Mouse (Mus musculus) kidney, postnatal 4 days (tissue): ENCODE measurements around the gene Ulk3.

Experiments used
- DNase-seq, 2 experiments: peaks; one replicate each; pipeline ENCODE4 v3.0.0; 2021; ENCODE audit warnings: mixed read lengths in 2 of 2

Ulk3 gene

DNA sequence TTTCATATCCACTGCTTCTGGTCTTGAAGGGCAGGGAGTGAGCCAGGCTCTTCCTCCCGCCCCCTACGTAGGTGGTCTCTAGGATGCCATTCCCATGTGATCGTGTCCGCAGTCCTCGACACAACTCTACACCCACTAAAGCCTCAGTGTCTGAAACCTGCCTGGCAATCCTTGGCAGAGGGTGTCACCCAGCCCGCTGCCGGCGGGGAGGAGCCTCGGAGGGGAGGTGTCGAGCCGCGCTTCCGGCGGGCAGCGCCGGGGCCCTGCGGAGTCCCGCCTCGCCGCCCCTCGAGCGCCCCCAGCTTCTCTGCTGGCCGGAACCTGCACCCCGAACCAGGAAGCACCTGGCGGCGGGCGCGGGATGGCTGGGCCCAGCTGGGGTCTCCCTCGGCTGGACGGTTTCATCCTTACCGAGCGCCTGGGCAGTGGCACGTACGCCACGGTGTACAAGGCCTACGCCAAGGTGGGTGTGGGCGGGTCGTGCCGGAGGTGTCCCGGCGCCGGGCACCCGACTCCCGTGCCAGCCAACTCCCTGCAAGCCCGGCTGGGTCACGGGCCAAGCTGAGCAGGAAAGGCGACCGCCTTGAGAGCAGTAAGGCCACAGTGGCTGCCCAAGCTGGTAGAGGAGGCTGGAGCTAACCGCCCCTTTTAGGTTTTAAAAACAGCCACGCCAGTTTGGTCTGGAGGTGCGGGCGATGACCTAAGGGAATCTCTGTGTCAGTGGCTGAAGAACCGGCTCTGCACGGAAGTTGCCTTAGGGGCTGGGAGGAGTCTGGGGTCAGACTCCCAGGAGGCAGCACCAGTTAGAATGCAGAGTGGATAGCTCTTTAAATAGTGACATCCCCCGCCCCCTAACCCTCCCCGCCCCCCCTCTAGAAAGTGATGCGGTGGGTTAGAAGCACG lies at the start of gene Ulk3:
TSS of gene Ulk3 (plus strand) at position 229 of the 903 bp plus-strand sequence.
- DNase-seq, result peak; percentile 84 to 90

DNA sequence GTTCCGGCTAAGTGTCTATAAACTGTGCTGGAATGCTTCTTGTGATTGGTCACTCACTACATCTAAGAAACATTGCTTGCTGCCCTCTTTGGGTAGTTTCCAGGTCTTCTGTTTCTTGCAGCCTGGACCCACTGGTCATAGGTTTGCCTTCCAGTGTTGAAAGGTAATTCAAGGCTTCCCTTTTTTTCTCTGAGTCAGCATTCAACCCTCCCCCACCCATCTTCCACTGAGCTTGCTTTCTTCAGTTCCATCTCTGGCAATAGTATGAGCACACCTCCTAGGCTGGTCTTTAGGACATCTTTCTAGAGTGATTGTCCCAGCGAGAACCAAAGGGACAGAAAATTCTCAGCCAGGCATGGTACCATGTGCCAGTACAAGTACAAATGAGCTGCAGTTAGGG lies 49.7 kb upstream of the Ulk3 start:
- no peak for DNase-seq

- peak; percentile 64 to 70 for DNase-seq
Observed at GRCm38 (mm10) chr9:57541312-57541711, 47.9 kb upstream of the Ulk3 start.

- no peak for DNase-seq
Observed at GRCm38 (mm10) chr9:57543951-57544350, 45.3 kb upstream of the Ulk3 start.

DNA sequence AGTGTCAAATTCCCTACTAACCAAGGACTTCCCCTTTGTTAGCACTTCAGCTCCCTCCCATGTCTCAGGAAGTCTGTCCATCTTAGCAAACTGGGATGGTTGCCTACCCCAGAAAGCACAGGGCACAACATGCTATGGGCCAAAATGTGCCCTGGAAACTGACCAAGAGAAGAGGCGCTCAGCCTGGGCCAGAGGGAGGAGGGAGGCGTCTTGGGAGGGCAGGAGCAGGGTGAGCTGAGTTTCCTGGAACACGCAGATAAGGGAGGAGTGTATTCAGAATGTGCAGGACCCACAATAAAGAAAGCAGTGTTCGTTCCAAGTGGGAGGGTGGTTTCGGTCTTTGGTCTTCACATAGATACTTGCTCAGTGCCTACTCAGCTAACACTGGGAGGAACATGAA lies 42.0 kb upstream of the Ulk3 start:
- no peak for DNase-seq

GRCm38 (mm10) chr9:57547869-57548268 lies 41.4 kb upstream of the Ulk3 start:
- no peak for DNase-seq

- no peak for DNase-seq
Observed at GRCm38 (mm10) chr9:57549186-57549585, 40.1 kb upstream of the Ulk3 start.

DNA sequence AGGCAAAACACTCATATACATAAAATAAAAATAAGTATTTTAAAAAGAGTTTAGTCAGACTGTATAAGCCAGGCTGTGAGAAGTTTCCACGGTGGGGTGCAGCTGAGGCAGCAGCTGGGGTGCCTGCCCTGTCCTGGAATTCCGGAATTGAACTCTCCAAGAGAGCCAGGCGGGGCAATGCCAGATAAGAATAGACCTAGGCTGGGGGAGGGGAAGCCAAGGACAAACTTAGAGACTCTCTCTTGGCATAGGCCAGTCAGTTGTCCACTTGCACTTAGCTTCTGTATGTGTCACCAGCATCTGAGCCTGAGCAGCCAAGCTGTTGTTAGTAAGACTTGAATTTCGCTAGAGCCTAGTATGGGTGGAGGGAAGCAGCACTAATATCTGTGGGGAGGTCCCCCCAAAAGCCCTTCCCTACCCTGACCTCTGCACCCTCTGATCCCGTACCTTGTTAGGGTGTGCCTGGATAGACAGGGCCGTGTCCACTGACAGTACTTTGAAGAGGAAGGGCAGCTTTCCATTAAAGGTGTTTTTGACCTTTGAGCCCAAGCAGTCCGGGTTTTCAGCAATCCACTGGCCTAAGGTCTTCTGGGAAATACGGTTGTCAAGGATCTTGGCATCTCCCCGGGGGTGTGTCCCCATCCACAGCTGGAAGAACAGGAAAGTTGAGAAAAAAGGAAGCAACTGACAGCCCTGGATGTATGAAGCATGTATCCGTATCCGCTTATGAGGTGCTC lies 39.0 kb upstream of the Ulk3 start:
- DNase-seq, result no peak

DNA sequence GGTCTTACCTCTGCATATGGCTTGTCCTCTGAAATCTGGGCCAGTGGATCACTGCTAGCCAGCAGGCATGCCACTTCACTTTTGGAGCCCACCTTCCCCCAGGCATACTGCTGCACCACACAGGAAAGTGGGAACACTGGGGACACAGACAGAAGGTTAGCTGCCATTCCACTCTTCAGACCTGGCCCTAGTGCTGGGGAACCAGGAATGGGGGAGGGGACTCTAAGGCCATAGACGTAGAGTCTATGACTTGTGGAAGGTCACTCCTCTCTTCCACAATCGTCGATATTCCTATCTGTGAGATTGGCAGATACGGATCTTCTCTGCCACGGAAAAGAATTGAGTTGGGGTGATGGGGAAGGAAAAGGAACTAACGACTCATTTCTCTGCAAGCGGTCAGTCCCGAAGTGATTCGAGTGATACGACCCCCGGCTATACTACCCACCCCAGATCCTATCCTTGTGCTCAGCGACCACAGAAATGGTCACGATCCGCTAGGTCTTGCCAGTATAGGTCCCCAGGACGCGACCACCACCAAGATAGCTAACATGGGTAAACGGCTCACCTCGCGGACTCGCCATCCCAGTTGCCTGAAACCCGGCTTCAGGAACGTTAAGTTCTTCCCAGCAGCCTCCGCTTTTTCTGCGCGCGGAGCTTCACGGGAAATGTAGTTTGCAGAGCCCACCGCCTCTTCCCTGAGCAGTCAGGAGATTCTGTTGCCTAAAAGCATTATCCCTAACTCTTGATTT lies 36.9 kb upstream of the Ulk3 start, which contains the start of gene Mpi:
TSS of gene Mpi (minus strand) at position 625 of the 749 bp plus-strand sequence.
- DNase-seq, result peak; percentile 83 to 84

DNA sequence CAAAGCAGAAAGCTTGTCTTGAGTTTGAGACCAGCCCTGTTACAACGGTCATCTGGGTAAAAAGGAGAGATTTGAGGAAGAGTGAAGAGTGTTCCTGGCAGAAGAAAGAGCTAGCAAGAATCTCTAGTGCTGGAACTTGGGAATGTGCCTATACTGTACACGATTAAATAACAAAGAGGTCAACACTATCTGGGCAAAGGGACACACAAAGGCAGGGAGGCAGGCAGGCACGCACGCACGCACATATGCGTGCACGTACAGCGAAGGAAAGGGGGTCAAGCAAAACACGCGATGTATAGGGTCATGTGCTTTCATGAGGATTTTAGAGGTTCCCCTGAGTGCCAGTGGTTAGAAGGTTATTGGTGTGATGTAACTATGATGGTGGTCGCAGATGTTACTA lies 36.1 kb upstream of the Ulk3 start:
- DNase-seq, result no peak

DNA sequence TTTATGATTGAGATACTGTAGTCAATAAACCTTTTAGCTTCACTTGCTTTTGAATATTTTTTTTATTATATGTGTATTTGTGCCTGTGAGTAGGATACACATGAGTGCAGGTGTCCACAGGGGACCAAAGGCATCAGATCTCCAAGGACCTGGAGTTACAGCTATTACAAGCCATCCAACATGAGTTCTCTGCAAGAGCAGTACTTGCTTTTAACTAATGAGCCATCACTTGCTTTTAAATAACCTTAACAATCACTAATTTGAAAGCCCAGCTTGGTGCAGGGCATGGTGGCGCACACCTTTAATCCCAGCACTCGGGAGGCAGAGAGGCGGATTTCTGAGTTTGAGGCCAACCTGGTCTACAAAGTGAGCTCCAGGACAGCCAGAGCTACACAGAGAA lies 34.5 kb upstream of the Ulk3 start:
- no peak for DNase-seq

DNA sequence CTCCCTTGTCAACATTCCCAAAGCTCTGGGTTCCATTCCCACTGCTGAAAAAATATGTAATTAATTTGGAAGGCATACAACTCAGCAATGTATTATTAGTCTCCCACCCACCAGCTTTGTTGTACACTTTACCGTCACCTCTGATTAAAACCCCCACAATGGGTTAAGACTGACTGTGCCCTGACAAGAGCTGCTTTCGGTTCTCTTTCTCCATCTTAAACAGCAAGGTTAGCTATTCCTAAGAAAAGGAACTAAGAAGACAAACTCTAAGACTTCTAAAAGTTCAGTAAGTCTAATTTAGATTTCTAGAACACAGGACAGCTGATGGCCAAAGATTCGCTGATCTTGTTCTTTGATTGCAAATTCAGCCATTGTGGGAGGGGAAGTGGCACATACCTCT lies 32.0 kb upstream of the Ulk3 start:
- DNase-seq, result no peak

GRCm38 (mm10) chr9:57558625-57559024 lies 30.6 kb upstream of the Ulk3 start:
- DNase-seq, result no peak

DNA sequence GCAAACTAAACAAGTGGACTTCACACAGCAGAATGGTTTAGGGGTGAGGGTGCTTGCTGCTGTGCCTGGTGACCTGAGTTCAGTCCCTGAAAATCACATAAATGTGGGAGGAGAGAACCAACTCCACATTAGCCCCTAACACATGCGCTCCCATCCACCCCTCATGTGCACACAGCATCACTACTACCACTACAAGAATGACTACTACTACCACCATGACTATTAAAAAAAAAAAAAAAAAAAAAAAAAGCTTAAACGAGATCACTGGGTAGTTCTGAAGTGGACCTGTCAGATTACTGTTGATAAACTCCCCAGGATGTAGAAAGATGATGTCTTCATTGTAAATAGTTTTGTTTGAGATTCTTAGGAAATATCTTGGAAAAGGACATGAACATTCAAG lies 29.7 kb upstream of the Ulk3 start:
- DNase-seq, result no peak

DNA sequence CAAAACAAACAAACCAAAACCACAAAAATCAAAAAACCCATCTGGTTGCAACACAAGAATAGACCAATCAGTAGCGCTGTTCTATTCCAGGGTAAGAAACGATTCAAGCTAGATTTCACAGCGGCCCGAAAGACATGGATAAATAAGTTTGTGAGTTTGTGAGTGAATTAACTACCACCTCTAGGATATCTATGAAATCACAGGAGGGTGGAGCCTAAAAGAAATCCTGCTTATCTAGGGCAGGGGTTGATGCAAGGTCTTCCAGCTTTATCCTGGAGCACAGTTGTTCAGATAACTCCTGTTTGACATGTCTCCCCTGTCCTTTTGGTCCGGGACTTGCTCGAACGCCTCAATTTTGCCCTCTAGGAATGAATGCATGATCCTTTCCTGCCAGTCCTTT lies 29.0 kb upstream of the Ulk3 start:
- DNase-seq, result no peak

- DNase-seq, result peak; percentile 95 to 97
Observed at GRCm38 (mm10) chr9:57560861-57561710, 28.2 kb upstream of the Ulk3 start, which contains the start of gene Scamp2. TSS of gene Scamp2 (plus strand) at chr9:57560943.

- no peak for DNase-seq
Observed at GRCm38 (mm10) chr9:57561711-57562099, 27.5 kb upstream of the Ulk3 start.

DNA sequence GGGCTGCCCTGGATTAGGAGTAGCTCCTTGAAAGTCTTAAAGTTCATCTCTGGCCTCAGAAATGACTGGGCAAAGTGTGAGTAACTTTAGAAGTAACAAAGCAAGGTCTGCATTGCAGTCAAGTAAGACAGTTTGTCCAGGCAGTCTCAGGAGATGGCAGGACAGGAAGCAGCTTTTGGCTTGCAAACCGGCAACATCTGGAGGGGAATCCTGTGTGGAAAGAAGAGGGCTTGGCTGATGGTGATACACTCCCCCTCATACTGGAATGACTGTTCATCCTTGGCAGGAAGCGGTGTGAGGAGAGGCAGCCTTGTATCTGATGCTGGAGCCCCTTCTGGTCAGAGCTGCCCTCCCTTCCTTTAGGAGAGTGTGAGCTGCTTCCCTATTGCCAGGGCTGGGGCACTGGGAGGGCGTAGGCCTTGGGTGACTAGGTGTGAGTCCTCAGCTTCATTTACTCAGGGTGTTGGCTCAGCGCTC lies 26.3 kb upstream of the Ulk3 start:
- peak; percentile 57 to 71 for DNase-seq

GRCm38 (mm10) chr9:57564609-57565008 lies 24.6 kb upstream of the Ulk3 start:
- no peak for DNase-seq

- peak; percentile 39 to 55 for DNase-seq
Observed at GRCm38 (mm10) chr9:57565741-57566221, 23.5 kb upstream of the Ulk3 start.

- peak; percentile 58 to 77 for DNase-seq
Observed at GRCm38 (mm10) chr9:57566846-57567245, 22.4 kb upstream of the Ulk3 start.

GRCm38 (mm10) chr9:57568500-57568899 lies 20.8 kb upstream of the Ulk3 start:
- DNase-seq, result no peak
